Mouse (Mus musculus) bone marrow, adult 2 months (tissue): Measurements from ENCODE around the gene Bcas3.

Experiments used
- CTCF ChIP-seq: fragments of 200-500 bp; IDR thresholded peaks from 2 replicates; pipeline ENCODE4 v1.5.1; 2011; ENCODE audit warnings: low read length, control low read depth; ENCODE audit not compliant: control insufficient read depth, insufficient read depth
- POLR2A ChIP-seq: fragments of 200-500 bp; IDR thresholded peaks from 2 replicates; pipeline ENCODE4 v1.6.1; 2011; ENCODE audit warnings: low read depth, mild to moderate bottlenecking, control low read depth, low read length, borderline replicate concordance; ENCODE audit not compliant: control insufficient read depth

DNA sequence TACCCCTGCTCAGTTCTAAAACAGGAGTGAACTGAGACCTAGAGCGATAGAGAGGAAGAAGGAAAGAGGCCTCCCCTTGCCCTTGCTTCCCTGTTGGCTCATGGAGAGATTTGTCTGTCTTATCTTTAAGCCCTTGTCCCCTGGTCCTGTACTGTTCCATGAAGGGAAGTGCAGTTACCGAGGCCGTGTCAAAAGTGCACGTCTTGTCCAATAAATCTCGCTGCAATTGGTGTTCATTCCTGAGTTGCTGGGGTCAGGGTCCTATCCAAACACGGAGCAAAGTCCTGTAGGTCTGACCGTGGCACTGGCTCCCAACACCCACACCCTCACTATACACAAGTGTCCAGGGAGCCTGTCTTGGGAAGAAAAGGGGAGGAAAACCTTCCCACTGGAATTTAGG, 472.9 kb downstream of the Bcas3 start:
- no peak for TF ChIP-seq CTCF
- TF ChIP-seq POLR2A, result no peak
